ENCODE assay signal across 22 mouse cellular contexts in the genomic region with DNA sequence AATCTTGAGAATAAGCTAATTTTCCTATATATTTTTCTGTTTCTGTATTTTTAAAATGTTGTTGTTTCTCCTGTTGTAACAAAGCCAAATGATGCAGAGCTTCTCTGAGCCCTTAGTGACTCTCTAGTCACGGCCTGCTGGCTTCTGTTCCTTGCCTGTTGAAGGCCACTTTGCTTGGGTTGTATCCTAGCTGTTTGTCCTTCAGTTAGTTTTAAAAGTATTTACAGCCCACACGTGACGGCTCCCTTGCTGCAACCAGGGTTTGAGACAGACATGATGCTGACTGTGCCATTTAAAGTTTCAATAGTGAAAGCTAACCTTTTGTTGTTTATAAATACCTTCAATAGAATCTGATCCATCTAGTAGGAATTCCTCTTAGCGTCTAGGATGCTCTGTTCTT.
"Had no signal": no experiment of that assay in that cellular context is flagged by ENCODE, and none has a peak within 500 bp of the region (broad histone marks: within the 10 kb centered on the region; RNA-seq: fewer than 3 reads in every experiment).

No protein-coding gene starts in this region.

- H3K27me3 ChIP-seq: limb, embryonic 13.5 days; liver, embryonic 12.5 days; liver, embryonic 15.5 days; lung, embryonic 15.5 days; megakaryocyte, embryonic 14.5 days; midbrain, embryonic 13.5 days; neural tube, embryonic 13.5 days had no signal

- DNase-seq: kidney, postnatal 25 days; liver; lung, adult 18-20 months; lung, postnatal 10 days; lung, postnatal 36 days; right cerebral cortex, adult 18-20 months; right cerebral cortex, postnatal 14 days; right cerebral cortex, postnatal 4 days; thymus, postnatal 25 days had no signal

- ATAC-seq: liver, embryonic 12.5 days; midbrain, embryonic 13.5 days; midbrain, embryonic 16.5 days had no signal

- H3K27ac ChIP-seq: kidney, postnatal 0 days; limb, embryonic 10.5 days; limb, embryonic 13.5 days; liver, embryonic 12.5 days; liver, embryonic 15.5 days; lung, embryonic 15.5 days; midbrain, embryonic 10.5 days; midbrain, embryonic 13.5 days; neural tube, embryonic 13.5 days; stomach, postnatal 0 days had no signal

- H3K36me3 ChIP-seq: limb, embryonic 10.5 days; limb, embryonic 13.5 days; liver, embryonic 12.5 days; liver, embryonic 15.5 days; lung, embryonic 15.5 days; midbrain, embryonic 10.5 days; midbrain, embryonic 13.5 days; neural tube, embryonic 13.5 days had no signal

- H3K4me3 ChIP-seq: limb, embryonic 10.5 days; limb, embryonic 13.5 days; liver, embryonic 12.5 days; liver, embryonic 15.5 days; lung, embryonic 15.5 days; megakaryocyte, embryonic 14.5 days; midbrain, embryonic 10.5 days; midbrain, embryonic 13.5 days; myocyte; neural tube, embryonic 13.5 days had no signal
